Mouse (Mus musculus) embryonic facial prominence, embryonic 10.5 days (tissue): Measurements from ENCODE around the gene Ankfn1. TPM values are rescaled to one million over a fixed set of nuclear protein-coding genes. Genes with fewer than 3 reads are reported as not detected.

Experiments
- DNase-seq: peaks from one replicate; pipeline ENCODE4 v3.0.0-alpha.2; 2017; ENCODE audit warnings: low spot score
- H3K27ac ChIP-seq: fragments of 300-500 bp; sonication (generic); replicated peaks from 2 replicates; pipeline ENCODE4 v1.5.1; 2016; ENCODE audit warnings: mild to moderate bottlenecking
- H3K27me3 ChIP-seq: fragments of 300-500 bp; sonication (generic); replicated peaks from 2 replicates; pipeline ENCODE4 v1.6.1; 2016; ENCODE audit warnings: low read depth, mild to moderate bottlenecking; ENCODE audit not compliant: poor library complexity, severe bottlenecking
- H3K36me3 ChIP-seq: fragments of 300-500 bp; sonication (generic); replicated peaks from 2 replicates; pipeline ENCODE4 v1.6.1; 2016; ENCODE audit warnings: mild to moderate bottlenecking, moderate library complexity
- H3K4me1 ChIP-seq: fragments of 300-500 bp; sonication (generic); 2 replicates; pipeline ENCODE4 v1.6.1; 2016
- H3K4me3 ChIP-seq: fragments of 300-500 bp; sonication (generic); 2 replicates; pipeline ENCODE4 v1.5.1; 2016; ENCODE audit warnings: mild to moderate bottlenecking, moderate library complexity
- H3K9me3 ChIP-seq: fragments of 300-500 bp; sonication (generic); 2 replicates; pipeline ENCODE4 v1.6.1; 2016; ENCODE audit warnings: mild to moderate bottlenecking
- WGBS: fragments of 180-500 bp; shearing (Covaris S2); methylation state at CpG from one replicate; pipeline ENCODE4 v1.1.7; 2016; 5-methylcytosine and 5-hydroxymethylcytosine counted together
- polyA plus RNA-seq: library from polyadenylated mRNA; unstranded; fragments of >200 nt; fragmentation: Nextera tagmentation; extraction: Ambion mirVana; gene quantifications from 2 replicates; pipeline ENCODE4 v1.2.1, GENCODE M21; 2016

Ankfn1 gene
- polyA plus RNA-seq, 1 experiment from 2014 or later, result 0.30 TPM

- no peaks in the 10 kb centered on the region for H3K36me3 ChIP-seq
- H3K27ac ChIP-seq, result no peak overlapping the region
- no peak overlapping the region for H3K4me3 ChIP-seq
- no peaks in the 10 kb centered on the region for H3K4me1 ChIP-seq
- no peak for DNase-seq
- WGBS, result 86% methylated on average over 6 of the region's 6 CpGs
- no peaks in the 10 kb centered on the region for H3K27me3 ChIP-seq
- no peaks in the 10 kb centered on the region for H3K9me3 ChIP-seq
Measured at GRCm38 (mm10) chr11:89440566-89440965, 336.9 kb downstream of the Ankfn1 start.

GRCm38 (mm10) chr11:89424358-89424757, 353.1 kb downstream of the Ankfn1 start:
- no peak overlapping the region for H3K4me3 ChIP-seq
- no peaks in the 10 kb centered on the region for H3K9me3 ChIP-seq
- peak; percentile 16 for DNase-seq
- no peak overlapping the region for H3K27ac ChIP-seq
- H3K4me1 ChIP-seq, result peaks cover 6% of the 10 kb centered on the region
- H3K27me3 ChIP-seq, result no peaks in the 10 kb centered on the region
- no peaks in the 10 kb centered on the region for H3K36me3 ChIP-seq
- 57% methylated on average over 3 of the region's 3 CpGs for WGBS

GRCm38 (mm10) chr11:89422637-89423036, 354.8 kb downstream of the Ankfn1 start:
- Histone ChIP-seq H3K36me3 (no peaks in the 10 kb centered on the region), H3K27ac (no peak overlapping the region), H3K9me3 (no peaks in the 10 kb centered on the region), H3K27me3 (no peaks in the 10 kb centered on the region), H3K4me3 (no peak overlapping the region), H3K4me1 (no peaks in the 10 kb centered on the region)
- 88% methylated on average over 5 of the region's 5 CpGs for WGBS
- no peak for DNase-seq

- no peaks in the 10 kb centered on the region for H3K9me3 ChIP-seq
- H3K4me1 ChIP-seq, result no peaks in the 10 kb centered on the region
- no peak overlapping the region for H3K27ac ChIP-seq
- H3K27me3 ChIP-seq, result no peaks in the 10 kb centered on the region
- no peak for DNase-seq
- WGBS, result 58% methylated on average over 11 of the region's 11 CpGs
- no peaks in the 10 kb centered on the region for H3K36me3 ChIP-seq
- no peak overlapping the region for H3K4me3 ChIP-seq
Measured at GRCm38 (mm10) chr11:89420767-89421438, 356.6 kb downstream of the Ankfn1 start.

GRCm38 (mm10) chr11:89419863-89420262, 357.6 kb downstream of the Ankfn1 start:
- DNase-seq, result no peak
- WGBS, result 91% methylated on average over 2 of the region's 2 CpGs
- H3K9me3 ChIP-seq, result no peaks in the 10 kb centered on the region
- H3K36me3 ChIP-seq, result no peaks in the 10 kb centered on the region
- H3K4me3 ChIP-seq, result no peak overlapping the region
- no peak overlapping the region for H3K27ac ChIP-seq
- no peaks in the 10 kb centered on the region for H3K27me3 ChIP-seq
- H3K4me1 ChIP-seq, result no peaks in the 10 kb centered on the region

GRCm38 (mm10) chr11:89418644-89419043, 358.8 kb downstream of the Ankfn1 start:
- no peak for DNase-seq
- Histone ChIP-seq H3K27me3 (no peaks in the 10 kb centered on the region), H3K36me3 (no peaks in the 10 kb centered on the region), H3K4me1 (no peaks in the 10 kb centered on the region), H3K27ac (no peak overlapping the region), H3K4me3 (no peak overlapping the region), H3K9me3 (no peaks in the 10 kb centered on the region)
- WGBS, result 85% methylated on average over 12 of the region's 12 CpGs

- no peaks in the 10 kb centered on the region for H3K27me3 ChIP-seq
- no peaks in the 10 kb centered on the region for H3K36me3 ChIP-seq
- no peak for DNase-seq
- no peaks in the 10 kb centered on the region for H3K9me3 ChIP-seq
- H3K27ac ChIP-seq, result no peak overlapping the region
- 74% methylated on average over 6 of the region's 6 CpGs for WGBS
- no peak overlapping the region for H3K4me3 ChIP-seq
- no peaks in the 10 kb centered on the region; the same call in 1 of the 2 replicates for H3K4me1 ChIP-seq
Measured at GRCm38 (mm10) chr11:89416769-89417168, 360.7 kb downstream of the Ankfn1 start.

GRCm38 (mm10) chr11:89408774-89409173, 368.7 kb downstream of the Ankfn1 start:
- no peak overlapping the region for H3K4me3 ChIP-seq
- no peaks in the 10 kb centered on the region for H3K9me3 ChIP-seq
- no peaks in the 10 kb centered on the region for H3K27me3 ChIP-seq
- H3K36me3 ChIP-seq, result no peaks in the 10 kb centered on the region
- peaks cover 3% of the 10 kb centered on the region for H3K4me1 ChIP-seq
- WGBS, result 83% methylated on average over 6 of the region's 6 CpGs
- no peak for DNase-seq
- no peak overlapping the region for H3K27ac ChIP-seq

- Histone ChIP-seq H3K27ac (no peak overlapping the region), H3K9me3 (no peaks in the 10 kb centered on the region), H3K4me1 (peaks cover 6% of the 10 kb centered on the region; the same call in 1 of the 2 replicates), H3K4me3 (no peak overlapping the region), H3K27me3 (no peaks in the 10 kb centered on the region), H3K36me3 (no peaks in the 10 kb centered on the region)
- 97% methylated on average over 1 of the region's 1 CpGs for WGBS
- DNase-seq, result no peak
Measured at GRCm38 (mm10) chr11:89404489-89404888, 373.0 kb downstream of the Ankfn1 start.

- Histone ChIP-seq H3K36me3 (no peaks in the 10 kb centered on the region), H3K27ac (no peak overlapping the region), H3K9me3 (no peaks in the 10 kb centered on the region), H3K27me3 (no peaks in the 10 kb centered on the region), H3K4me3 (no peak overlapping the region), H3K4me1 (0 out of 2 replicates have a peak, but pooled peaks cover 2% of the 10 kb centered on the region)
- WGBS, result 93% methylated on average over 14 of the region's 14 CpGs
- no peak for DNase-seq
Measured at GRCm38 (mm10) chr11:89403436-89403835, 374.0 kb downstream of the Ankfn1 start.

GRCm38 (mm10) chr11:89388851-89389250, 388.6 kb downstream of the Ankfn1 start:
- Histone ChIP-seq H3K4me3 (no peak overlapping the region), H3K36me3 (no peaks in the 10 kb centered on the region), H3K27me3 (no peaks in the 10 kb centered on the region), H3K4me1 (no peaks in the 10 kb centered on the region), H3K27ac (no peak overlapping the region), H3K9me3 (no peaks in the 10 kb centered on the region)
- no peak for DNase-seq
- 81% methylated on average over 2 of the region's 2 CpGs for WGBS

- no peaks in the 10 kb centered on the region for H3K9me3 ChIP-seq
- H3K27ac ChIP-seq, result peak overlapping the region; percentile 52
- H3K36me3 ChIP-seq, result no peaks in the 10 kb centered on the region
- DNase-seq, result no peak
- WGBS, result 78% methylated on average over 2 of the region's 2 CpGs
- H3K27me3 ChIP-seq, result no peaks in the 10 kb centered on the region
- H3K4me1 ChIP-seq, result peaks cover 14% of the 10 kb centered on the region
- 0 out of 2 replicates have a peak overlapping the region, but pooled peaks have one; percentile 9 for H3K4me3 ChIP-seq
Measured at GRCm38 (mm10) chr11:89382634-89383009, 394.8 kb downstream of the Ankfn1 start.

- DNase-seq, result peak; percentile 24
- Histone ChIP-seq H3K9me3 (no peaks in the 10 kb centered on the region), H3K4me1 (peaks cover 14% of the 10 kb centered on the region), H3K4me3 (0 out of 2 replicates have a peak overlapping the region, but pooled peaks have one; percentile 9), H3K36me3 (no peaks in the 10 kb centered on the region), H3K27ac (peak overlapping the region; percentile 52), H3K27me3 (no peaks in the 10 kb centered on the region)
- 17% methylated on average over 8 of the region's 8 CpGs for WGBS
Measured at GRCm38 (mm10) chr11:89381782-89382633, 395.4 kb downstream of the Ankfn1 start.
